Mouse (Mus musculus) MEL-GATA-1-ER (cell line): ENCODE results near the gene C1d.
"Not testable (repeated sequence)": the region's sequence is repeated elsewhere in the genome, so short reads cannot be mapped to it uniquely, and the experiment has no call there.

ENCODE experiments used
- DNase-seq: peaks from one replicate; pipeline ENCODE4 v3.0.0-alpha.2; 2012; ENCODE audit warnings: low read depth; ENCODE audit errors: extremely low read depth

C1d gene

GRCm38 (mm10) chr11:17257443-17257842 is at the start of gene C1d:
TSS of gene C1d (plus strand) at chr11:17257579.
- DNase-seq, result peak; percentile 88

GRCm38 (mm10) chr11:17211258-17212140 is 45.9 kb upstream of the C1d start, which contains the start of gene Pno1:
TSS of gene Pno1 (minus strand) at chr11:17211568.
- DNase-seq, result peak; percentile 95

- DNase-seq, result peak; percentile 63
Measured at GRCm38 (mm10) chr11:17212141-17212495, 45.3 kb upstream of the C1d start.

GRCm38 (mm10) chr11:17212903-17213509 is 44.4 kb upstream of the C1d start:
- DNase-seq, result peak; percentile 33

GRCm38 (mm10) chr11:17215475-17215874 is 41.9 kb upstream of the C1d start:
- DNase-seq, result no peak

- no peak for DNase-seq
Measured at GRCm38 (mm10) chr11:17221126-17221525, 36.3 kb upstream of the C1d start.

GRCm38 (mm10) chr11:17232792-17233191 is 24.6 kb upstream of the C1d start:
- no peak for DNase-seq

- DNase-seq, result peak; percentile 60
Measured at GRCm38 (mm10) chr11:17236449-17237037, 20.8 kb upstream of the C1d start.

- DNase-seq, result not testable (repeated sequence)
Measured at GRCm38 (mm10) chr11:17238598-17238997, 18.8 kb upstream of the C1d start.

GRCm38 (mm10) chr11:17248715-17249114 is 8.7 kb upstream of the C1d start:
- no peak for DNase-seq

GRCm38 (mm10) chr11:17256813-17257365 is 490 bp upstream of the C1d start:
- no peak for DNase-seq

- no peak for DNase-seq
Measured at GRCm38 (mm10) chr11:17257861-17258260, 482 bp downstream of the C1d start.

- DNase-seq, result no peak
Measured at GRCm38 (mm10) chr11:17267176-17267575, 9.8 kb downstream of the C1d start.

- DNase-seq, result no peak
Measured at GRCm38 (mm10) chr11:17268801-17269200, 11.4 kb downstream of the C1d start.

- DNase-seq, result peak; percentile 48
Measured at GRCm38 (mm10) chr11:17279959-17280358, 22.6 kb downstream of the C1d start.

- peak; percentile 13 for DNase-seq
Measured at GRCm38 (mm10) chr11:17284055-17284454, 26.7 kb downstream of the C1d start.

- DNase-seq, result no peak
Measured at GRCm38 (mm10) chr11:17288884-17289283, 31.5 kb downstream of the C1d start.

- no peak for DNase-seq
Measured at GRCm38 (mm10) chr11:17306007-17306891, 48.9 kb downstream of the C1d start.

GRCm38 (mm10) chr11:17307457-17307856 is 50.1 kb downstream of the C1d start:
- DNase-seq, result no peak
